Mouse (Mus musculus) gastrocnemius, adult 2 months (tissue): ENCODE measurements around the gene Commd1. TPM values are rescaled to one million over a fixed set of nuclear protein-coding genes. Genes with fewer than 3 reads are reported as not detected.

Source experiments
- DNase-seq: peaks from one replicate; pipeline ENCODE4 v3.0.0; 2022
- H3K27ac ChIP-seq: fragments of 200-600 bp; 2 replicates; pipeline ENCODE4 v1.8.1; 2022; ENCODE audit warnings: mild to moderate bottlenecking
- H3K4me3 ChIP-seq: fragments of 200-600 bp; 2 replicates; pipeline ENCODE4 v1.8.1; 2022; ENCODE audit warnings: mild to moderate bottlenecking, moderate library complexity
- CTCF ChIP-seq: fragments of 200-600 bp; IDR thresholded peaks from 2 replicates; pipeline ENCODE4 v1.8.1; 2022; ENCODE audit warnings: antibody characterized with exemption, mild to moderate bottlenecking, moderate library complexity
- intact Hi-C: fragments of 180-260 bp; cut with DNase I; formaldehyde crosslinking; loops from one replicate; pipeline ENCODE4 v1.15.1; 2025
- total RNA-seq, 2 experiments: library from RNA; stranded (reverse); gene quantifications; 2 replicates each; pipeline ENCODE4 v1.2.3; 2021

Commd1 gene
- total RNA-seq, 2 experiments from 2014 or later = 89.3 to 105 TPM

GRCm38 (mm10) chr11:22964401-22964800, 17.8 kb downstream of the Commd1 start:
- no peak for DNase-seq
- H3K27ac ChIP-seq = no peak overlapping the region
- no peak for TF ChIP-seq CTCF
- intact Hi-C loops = loop anchor here (10.0 kb wide), 1 partner anchor 250 kb away; no protein-coding TSS in a partner anchor
- H3K4me3 ChIP-seq = no peak overlapping the region

DNA sequence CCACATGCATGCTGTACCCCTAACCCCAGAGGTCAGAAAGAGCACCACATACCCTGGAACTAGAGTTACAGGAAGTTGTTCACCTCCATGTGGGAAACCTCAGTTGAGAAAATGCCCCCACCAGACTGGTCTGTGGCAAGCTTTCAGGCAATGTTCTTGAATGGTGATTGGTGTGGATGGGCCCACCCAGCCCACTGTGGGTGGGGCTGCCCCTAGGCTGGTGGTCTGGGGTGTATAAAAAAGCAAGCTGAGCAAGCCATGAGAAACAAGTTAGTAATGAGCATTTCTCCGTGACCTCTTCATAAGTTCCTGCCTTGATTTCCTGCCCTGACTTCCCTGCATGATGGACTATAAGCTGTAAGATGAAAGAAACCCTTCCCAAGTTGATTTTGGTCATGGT, 20.1 kb downstream of the Commd1 start:
- no peak overlapping the region for H3K4me3 ChIP-seq
- intact Hi-C loops = loop anchor here (10.0 kb wide), 1 partner anchor 247 kb away; no protein-coding TSS in a partner anchor
- no peak for DNase-seq
- no peak for TF ChIP-seq CTCF
- H3K27ac ChIP-seq = no peak overlapping the region

DNA sequence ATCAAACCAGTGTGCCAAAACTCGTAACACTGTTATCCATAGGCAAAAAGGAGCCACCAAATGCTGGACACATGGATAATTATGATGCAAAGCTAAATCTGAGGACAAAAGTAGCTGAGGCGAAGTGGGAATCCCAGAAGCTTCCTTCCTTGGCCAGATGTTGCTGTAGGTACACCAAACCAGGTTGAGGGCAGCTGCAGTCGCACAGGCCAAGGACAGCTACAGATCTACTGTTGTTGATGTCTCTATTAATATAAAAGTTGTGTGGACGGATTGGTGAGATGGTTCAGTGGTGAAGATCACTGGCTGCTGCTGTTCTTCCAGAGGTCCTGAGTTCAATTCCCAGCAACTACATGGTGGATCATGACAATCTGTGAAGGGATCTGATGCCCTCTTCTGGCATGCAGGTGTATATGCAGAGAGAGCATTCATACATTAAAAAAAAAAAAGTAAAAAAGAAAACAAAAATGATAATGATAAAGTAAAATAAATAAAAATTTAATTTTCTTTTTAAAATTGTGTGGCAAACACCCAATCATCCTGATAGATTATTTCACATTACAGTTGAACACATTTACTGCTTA, 24.3 kb downstream of the Commd1 start:
- DNase-seq = no peak
- Histone ChIP-seq H3K4me3 (no peak overlapping the region), H3K27ac (no peak overlapping the region)
- intact Hi-C loops = loop anchor here (2.0 kb wide), 1 partner anchor 327 kb away; no protein-coding TSS in a partner anchor
- TF ChIP-seq CTCF = peak; percentile 71

- intact Hi-C loops = no loop called here
- Histone ChIP-seq H3K27ac (peak overlapping the region; percentile 35; the same call in 1 of the 2 replicates), H3K4me3 (no peak overlapping the region)
- DNase-seq = peak; percentile 77
- peak; percentile 58 for TF ChIP-seq CTCF
Observed at GRCm38 (mm10) chr11:22956830-22957229, 25.4 kb downstream of the Commd1 start.

- DNase-seq = no peak
- Histone ChIP-seq H3K27ac (0 out of 2 replicates have a peak overlapping the region, but pooled peaks have one; percentile 35), H3K4me3 (no peak overlapping the region)
- intact Hi-C loops = no loop called here
- no peak for TF ChIP-seq CTCF
Observed at GRCm38 (mm10) chr11:22956346-22956745, 25.8 kb downstream of the Commd1 start.

DNA sequence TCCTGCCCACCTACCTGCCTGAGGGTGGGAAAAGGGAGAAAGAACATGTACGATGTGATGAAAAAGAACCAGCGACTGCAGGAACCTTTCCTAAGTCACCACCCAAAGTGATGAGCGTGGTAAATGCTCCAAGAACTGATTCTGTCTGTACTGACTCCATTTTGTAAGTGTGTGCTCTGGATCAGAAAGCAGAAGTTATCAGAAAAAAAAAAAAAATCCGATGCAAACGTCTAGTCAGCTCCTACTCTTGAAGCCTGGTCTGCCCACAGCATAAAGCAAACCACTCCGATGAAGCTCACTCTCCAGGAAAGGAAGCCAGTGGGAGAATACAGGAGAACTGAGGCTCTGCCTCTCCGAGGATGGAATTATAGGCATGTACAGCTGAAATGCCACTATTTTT, 29.5 kb downstream of the Commd1 start:
- no peak overlapping the region for H3K4me3 ChIP-seq
- no peak for TF ChIP-seq CTCF
- DNase-seq = no peak
- H3K27ac ChIP-seq = no peak overlapping the region
- intact Hi-C loops = no loop called here

DNA sequence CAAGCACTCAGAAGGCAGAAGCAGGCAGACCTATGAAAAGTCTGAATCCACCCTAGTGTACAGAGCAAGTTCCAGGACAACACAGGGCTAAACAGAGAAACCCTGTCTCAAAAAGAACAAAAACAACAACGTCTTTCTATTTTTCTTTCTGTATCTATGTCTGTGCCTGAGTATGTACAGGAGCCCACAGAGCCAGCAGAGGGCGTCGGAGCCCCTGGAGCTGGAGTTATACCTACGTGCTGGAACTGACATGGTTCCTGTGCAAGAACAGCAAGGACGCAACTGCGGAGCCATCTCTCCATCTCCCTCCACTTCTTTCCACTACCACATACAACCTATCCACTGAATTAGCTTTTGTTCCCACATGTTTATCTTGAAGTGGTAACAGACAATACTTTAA, 32.1 kb downstream of the Commd1 start:
- intact Hi-C loops = no loop called here
- no peak for DNase-seq
- no peak overlapping the region for H3K27ac ChIP-seq
- TF ChIP-seq CTCF = no peak; the same call in 1 of the 2 replicates
- H3K4me3 ChIP-seq = no peak overlapping the region

- TF ChIP-seq CTCF = no peak
- intact Hi-C loops = no loop called here
- DNase-seq = no peak
- Histone ChIP-seq H3K4me3 (no peak overlapping the region), H3K27ac (no peak overlapping the region)
Observed at GRCm38 (mm10) chr11:22949101-22949500, 33.1 kb downstream of the Commd1 start.

DNA sequence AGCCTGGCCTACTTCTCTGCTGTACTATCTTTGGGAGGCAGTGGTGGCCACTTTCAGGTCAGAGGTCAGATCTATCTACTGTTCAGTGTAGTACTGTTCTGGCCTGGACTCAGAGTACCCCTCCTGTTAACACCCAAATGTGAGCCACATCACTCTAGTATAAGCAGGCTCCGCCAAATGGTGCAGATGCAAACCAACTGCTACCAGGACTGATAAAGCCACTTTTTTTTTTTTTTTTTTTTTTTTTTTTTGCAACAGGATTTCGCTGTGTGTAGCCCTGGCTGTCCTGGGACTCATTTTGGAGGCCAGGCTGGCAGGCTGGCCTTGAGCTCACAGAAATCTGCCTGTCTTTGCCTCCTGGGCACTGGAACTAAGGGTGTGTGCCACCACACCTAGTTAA, 43.2 kb downstream of the Commd1 start:
- DNase-seq = no peak
- intact Hi-C loops = no loop called here
- no peak overlapping the region for H3K27ac ChIP-seq
- H3K4me3 ChIP-seq = no peak overlapping the region
- TF ChIP-seq CTCF = no peak

- H3K27ac ChIP-seq = no peak overlapping the region
- H3K4me3 ChIP-seq = no peak overlapping the region
- no peak for TF ChIP-seq CTCF
- intact Hi-C loops = no loop called here
- DNase-seq = no peak
Observed at GRCm38 (mm10) chr11:22937716-22938316, 44.4 kb downstream of the Commd1 start.

- intact Hi-C loops = no loop called here
- TF ChIP-seq CTCF = no peak
- Histone ChIP-seq H3K4me3 (no peak overlapping the region), H3K27ac (no peak overlapping the region)
- no peak for DNase-seq
Observed at GRCm38 (mm10) chr11:22936446-22937125, 45.6 kb downstream of the Commd1 start.

- DNase-seq = no peak
- intact Hi-C loops = no loop called here
- TF ChIP-seq CTCF = no peak
- Histone ChIP-seq H3K4me3 (no peak overlapping the region), H3K27ac (no peak overlapping the region)
Observed at GRCm38 (mm10) chr11:22932167-22932566, 50.0 kb downstream of the Commd1 start.

DNA sequence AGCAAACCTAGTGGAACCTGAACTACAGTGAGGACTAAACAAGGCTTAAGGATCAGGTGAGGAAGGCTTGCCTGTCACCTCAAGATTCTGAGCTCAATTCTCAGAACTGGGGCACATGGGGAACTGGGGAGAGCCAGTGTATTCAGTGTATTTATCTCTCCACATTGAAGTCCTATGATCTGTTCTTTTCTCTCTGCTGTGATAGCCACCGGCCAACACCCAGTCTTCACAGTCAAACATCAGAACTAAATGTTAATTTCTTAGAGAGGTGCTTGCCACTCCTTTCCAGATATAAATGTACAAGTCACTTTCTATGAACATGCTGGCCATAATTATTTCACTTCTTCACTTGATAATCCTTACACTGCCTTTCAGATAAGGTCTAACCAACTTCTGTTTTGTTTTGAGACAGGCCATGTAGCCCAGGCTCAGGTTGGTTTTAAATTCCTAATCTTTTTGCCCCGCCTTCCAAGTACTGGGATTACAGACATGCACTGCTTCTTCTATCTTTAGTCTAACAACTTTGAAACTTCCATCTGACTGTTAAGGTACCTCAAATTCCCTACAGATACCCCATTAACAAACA, 50.8 kb downstream of the Commd1 start:
- Histone ChIP-seq H3K4me3 (no peak overlapping the region), H3K27ac (no peak overlapping the region)
- no peak for DNase-seq
- intact Hi-C loops = no loop called here
- no peak for TF ChIP-seq CTCF
